Mouse (Mus musculus) forelimb bud, embryonic 11.5 days (tissue): ENCODE measurements at regions not wholly inside any gene's neighbourhood (a gene's known extent, or its start where the extent isn't known, plus 50 kb on each side); places are given as distances from the start of the nearest gene placed in this dataset.
A peak's percentile ranks its signal among the peaks of the same experiment; 100 is the strongest.

Experiments used
- DNase-seq: peaks from one replicate; pipeline ENCODE4 v3.0.0-alpha.2; 2012; ENCODE audit warnings: low read depth, low spot score

- DNase-seq, result no peak
These were observed 50.3 kb upstream of the Nmu start for GRCm38 (mm10) chr5:76413886-76414285.

GRCm38 (mm10) chr5:76416256-76416655 is 52.7 kb upstream of the Nmu start:
- DNase-seq, result no peak

GRCm38 (mm10) chr5:76417137-76417536 is 53.5 kb upstream of the Nmu start:
- no peak for DNase-seq

GRCm38 (mm10) chr5:76418901-76419823 is 55.6 kb upstream of the Nmu start:
- DNase-seq, result no peak

- DNase-seq, result no peak
These were observed 56.3 kb upstream of the Nmu start for GRCm38 (mm10) chr5:76419841-76420240.

- no peak for DNase-seq
These were observed 57.0 kb upstream of the Nmu start for GRCm38 (mm10) chr5:76420606-76421005.

- DNase-seq, result no peak
These were observed 60.0 kb upstream of the Nmu start for GRCm38 (mm10) chr5:76423593-76423992.

- DNase-seq, result no peak
These were observed 58.2 kb upstream of the Gm7271 start for GRCm38 (mm10) chr5:76425680-76426079.

- no peak for DNase-seq
These were observed 56.3 kb upstream of the Gm7271 start for GRCm38 (mm10) chr5:76427581-76427980.

GRCm38 (mm10) chr5:76429441-76429840 is 54.4 kb upstream of the Gm7271 start:
- peak; percentile 63 for DNase-seq

GRCm38 (mm10) chr5:76433623-76434022 is 50.2 kb upstream of the Gm7271 start:
- DNase-seq, result no peak
